Mouse (Mus musculus): Measurements from ENCODE around the gene Zcchc7. TPM values are rescaled to one million over a fixed set of nuclear protein-coding genes. Genes with fewer than 3 reads are reported as not detected.

Gene Zcchc7
- polyA plus RNA-seq, 2 experiments, result 8.8 to 12.3 TPM

- Histone ChIP-seq H3K4me1 (replicated peaks; ENCODE audit: control insufficient read depth in 2 of 2, insufficient read depth in 2 of 2, low read length in 1 of 2) (peaks cover 0 to 8% of the 10 kb centered on the region in 2 experiments; a peak in 3 of 4 replicates), H3K9ac (replicated peaks) (no peak overlapping the region), H3K9me3 (ENCODE audit: control insufficient read depth, low read length) (no peaks in the 10 kb centered on the region), H3K27ac (peak overlapping the region; percentile 35), H3K36me3 (replicated peaks; ENCODE audit: control insufficient read depth, insufficient read depth, low read depth) (no peaks in the 10 kb centered on the region; the same call in 1 of the 2 replicates), H3K4me2 (ENCODE audit: low read depth) (no peak overlapping the region), H3K4me3 (ENCODE audit: insufficient read depth in 1 of 2, low read depth in 2 of 2, low read length in 2 of 2) (no peak overlapping the region), H3K27me3 (ENCODE audit: control insufficient read depth, insufficient read depth, low read length) (no peaks in the 10 kb centered on the region)
- 71% methylated on average over 7 of the region's 7 CpGs for WGBS (ENCODE audit: insufficient replicate concordance)
- DNase-seq (ENCODE audit: low read depth in 3 of 3, low spot score in 3 of 3) (no peak), ATAC-seq (ENCODE audit: insufficient read depth) (peak; percentile 74; the same call in 1 of the 2 replicates)
- no peak for TF ChIP-seq CTCF (IDR thresholded peaks at IDR 0.05; ENCODE audit: low read depth)
- no peak for TF ChIP-seq EP300 (IDR thresholded peaks at IDR 0.05; ENCODE audit: low read depth)
Measured at GRCm38 (mm10) chr4:44922466-44923128, 166.9 kb downstream of the Zcchc7 start.

DNA sequence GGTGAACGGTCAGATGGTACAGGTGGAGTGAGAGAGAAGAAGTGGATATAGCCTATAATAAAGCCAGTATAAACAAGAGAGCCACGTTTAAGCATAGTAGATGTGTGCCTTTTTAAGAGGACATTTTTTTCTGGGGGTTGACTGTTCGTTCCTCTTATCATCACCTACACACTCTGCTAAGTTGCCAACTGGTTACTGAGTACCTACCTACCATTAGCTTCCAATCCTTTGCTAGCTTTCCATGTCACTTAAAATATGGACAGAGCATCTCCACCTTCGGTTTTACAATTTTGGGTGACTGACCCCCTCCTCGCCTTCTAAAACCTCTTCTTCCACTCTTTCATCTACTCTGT lies 167.4 kb downstream of the Zcchc7 start:
- Histone ChIP-seq H3K9ac (replicated peaks) (no peak overlapping the region), H3K27me3 (ENCODE audit: control insufficient read depth, insufficient read depth, low read length) (no peaks in the 10 kb centered on the region), H3K4me1 (replicated peaks; ENCODE audit: control insufficient read depth in 2 of 2, insufficient read depth in 2 of 2, low read length in 1 of 2) (peaks cover 0 to 5% of the 10 kb centered on the region in 2 experiments; a peak in 3 of 4 replicates), H3K4me3 (ENCODE audit: insufficient read depth in 1 of 2, low read depth in 2 of 2, low read length in 2 of 2) (no peak overlapping the region), H3K9me3 (ENCODE audit: control insufficient read depth, low read length) (no peaks in the 10 kb centered on the region), H3K27ac (no peak overlapping the region; the same call in 1 of the 2 replicates), H3K4me2 (ENCODE audit: low read depth) (no peak overlapping the region), H3K36me3 (replicated peaks; ENCODE audit: control insufficient read depth, insufficient read depth, low read depth) (no peaks in the 10 kb centered on the region; the same call in 1 of the 2 replicates)
- 57% methylated on average over 5 of the region's 5 CpGs for WGBS (ENCODE audit: insufficient replicate concordance)
- TF ChIP-seq EP300 (IDR thresholded peaks at IDR 0.05; ENCODE audit: low read depth), result no peak
- TF ChIP-seq CTCF (IDR thresholded peaks at IDR 0.05; ENCODE audit: low read depth), result no peak
- DNase-seq (ENCODE audit: low read depth in 3 of 3, low spot score in 3 of 3) (no peak), ATAC-seq (ENCODE audit: insufficient read depth) (peak; percentile 68; the same call in 1 of the 2 replicates)

- WGBS (ENCODE audit: insufficient replicate concordance), result 50% methylated on average over 2 of the region's 2 CpGs
- H3K36me3 ChIP-seq (replicated peaks; ENCODE audit: control insufficient read depth, insufficient read depth, low read depth), result peaks cover 2% of the 10 kb centered on the region
- H3K4me1 ChIP-seq (replicated peaks; ENCODE audit: control insufficient read depth in 2 of 2, insufficient read depth in 2 of 2, low read length in 1 of 2), result peaks cover 0 to 3% of the 10 kb centered on the region in 2 experiments; a peak in 2 of 4 replicates
- no peaks in the 10 kb centered on the region for H3K27me3 ChIP-seq (ENCODE audit: control insufficient read depth, insufficient read depth, low read length)
- no peak overlapping the region for H3K4me3 ChIP-seq (ENCODE audit: insufficient read depth in 1 of 2, low read depth in 2 of 2, low read length in 2 of 2)
- H3K9ac ChIP-seq (replicated peaks), result no peak overlapping the region
- no peaks in the 10 kb centered on the region for H3K9me3 ChIP-seq (ENCODE audit: control insufficient read depth, low read length)
- no peak overlapping the region for H3K4me2 ChIP-seq (ENCODE audit: low read depth)
- no peak overlapping the region for H3K27ac ChIP-seq
- TF ChIP-seq EP300 (IDR thresholded peaks at IDR 0.05; ENCODE audit: low read depth), result no peak
- TF ChIP-seq CTCF (IDR thresholded peaks at IDR 0.05; ENCODE audit: low read depth), result no peak
- DNase-seq (ENCODE audit: low read depth in 3 of 3, low spot score in 3 of 3) (no peak), ATAC-seq (ENCODE audit: insufficient read depth) (no peak)
Measured at GRCm38 (mm10) chr4:44927934-44928333, 172.3 kb downstream of the Zcchc7 start.

GRCm38 (mm10) chr4:44928790-44929189 lies 173.1 kb downstream of the Zcchc7 start:
- Histone ChIP-seq H3K27me3 (ENCODE audit: control insufficient read depth, insufficient read depth, low read length) (no peaks in the 10 kb centered on the region), H3K4me3 (ENCODE audit: insufficient read depth in 1 of 2, low read depth in 2 of 2, low read length in 2 of 2) (no peak overlapping the region), H3K9ac (replicated peaks) (no peak overlapping the region), H3K9me3 (ENCODE audit: control insufficient read depth, low read length) (no peaks in the 10 kb centered on the region), H3K27ac (no peak overlapping the region), H3K4me2 (ENCODE audit: low read depth) (no peak overlapping the region), H3K4me1 (replicated peaks; ENCODE audit: control insufficient read depth in 2 of 2, insufficient read depth in 2 of 2, low read length in 1 of 2) (no peaks in the 10 kb centered on the region), H3K36me3 (replicated peaks; ENCODE audit: control insufficient read depth, insufficient read depth, low read depth) (peaks cover 2% of the 10 kb centered on the region)
- 66% methylated on average over 3 of the region's 3 CpGs for WGBS (ENCODE audit: insufficient replicate concordance)
- DNase-seq (ENCODE audit: low read depth in 3 of 3, low spot score in 3 of 3) (no peak), ATAC-seq (ENCODE audit: insufficient read depth) (no peak; the same call in 1 of the 2 replicates)
- TF ChIP-seq CTCF (IDR thresholded peaks at IDR 0.05; ENCODE audit: low read depth), result no peak
- no peak for TF ChIP-seq EP300 (IDR thresholded peaks at IDR 0.05; ENCODE audit: low read depth)

DNA sequence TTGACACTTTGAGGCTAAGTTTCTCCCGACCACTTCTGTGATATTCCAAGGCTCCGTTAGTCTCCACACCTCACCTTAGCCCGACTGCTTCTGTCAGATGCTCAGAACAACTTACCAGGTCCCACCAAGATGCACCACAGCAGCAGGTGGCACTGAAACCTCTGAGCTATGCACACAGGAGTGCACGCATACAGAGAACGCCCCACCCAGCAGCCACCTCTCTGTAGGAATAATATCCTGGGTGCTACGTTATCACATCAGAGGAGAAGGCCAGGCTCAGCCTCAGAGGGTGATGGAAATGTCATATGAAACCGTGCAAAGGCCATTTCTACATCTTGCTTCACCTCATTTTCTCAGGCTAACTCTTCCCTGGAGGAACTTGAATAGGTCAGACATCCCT lies 174.7 kb downstream of the Zcchc7 start:
- Histone ChIP-seq H3K4me1 (replicated peaks; ENCODE audit: control insufficient read depth in 2 of 2, insufficient read depth in 2 of 2, low read length in 1 of 2) (no peaks in the 10 kb centered on the region), H3K4me3 (ENCODE audit: insufficient read depth in 1 of 2, low read depth in 2 of 2, low read length in 2 of 2) (no peak overlapping the region), H3K27me3 (ENCODE audit: control insufficient read depth, insufficient read depth, low read length) (no peaks in the 10 kb centered on the region), H3K9me3 (ENCODE audit: control insufficient read depth, low read length) (no peaks in the 10 kb centered on the region), H3K4me2 (ENCODE audit: low read depth) (no peak overlapping the region), H3K36me3 (replicated peaks; ENCODE audit: control insufficient read depth, insufficient read depth, low read depth) (peaks cover 2% of the 10 kb centered on the region), H3K27ac (no peak overlapping the region), H3K9ac (replicated peaks) (no peak overlapping the region)
- TF ChIP-seq EP300 (IDR thresholded peaks at IDR 0.05; ENCODE audit: low read depth), result no peak
- TF ChIP-seq CTCF (IDR thresholded peaks at IDR 0.05; ENCODE audit: low read depth), result no peak
- DNase-seq (ENCODE audit: low read depth in 3 of 3, low spot score in 3 of 3) (no peak), ATAC-seq (ENCODE audit: insufficient read depth) (no peak)
- 79% methylated on average over 7 of the region's 7 CpGs for WGBS (ENCODE audit: insufficient replicate concordance)

All from liver, embryonic 14.5 days (tissue).